Mouse (Mus musculus) stomach, embryonic 15.5 days (tissue): ENCODE results near the gene Rad23a. TPM values are rescaled to one million over a fixed set of nuclear protein-coding genes. Genes with fewer than 3 reads are reported as not detected.

ENCODE experiments used
- ATAC-seq: fragments of 200-750 bp; cut with Nextera tagmentation; 2 replicates; pipeline ENCODE4 v1.8.0; 2017; ENCODE audit warnings: low read depth, moderate number of reproducible peaks, moderate TSS enrichment; ENCODE audit not compliant: insufficient read depth, low FRiP score
- H3K27ac ChIP-seq: fragments of 300-500 bp; sonication (generic); 2 replicates; pipeline ENCODE4 v1.5.1; 2015; ENCODE audit warnings: mild to moderate bottlenecking, inconsistent platforms
- H3K27me3 ChIP-seq: fragments of 300-500 bp; sonication (generic); replicated peaks from 2 replicates; pipeline ENCODE4 v1.6.1; 2015; ENCODE audit warnings: inconsistent platforms
- H3K36me3 ChIP-seq: fragments of 300-500 bp; sonication (generic); 2 replicates; pipeline ENCODE4 v1.6.1; 2015; ENCODE audit warnings: inconsistent platforms
- H3K4me1 ChIP-seq: fragments of 300-500 bp; sonication (generic); 2 replicates; pipeline ENCODE4 v1.6.1; 2015; ENCODE audit warnings: inconsistent platforms
- H3K4me2 ChIP-seq: fragments of 300-500 bp; sonication (generic); 2 replicates; pipeline ENCODE4 v1.6.1; 2015; ENCODE audit warnings: mild to moderate bottlenecking, inconsistent platforms
- H3K4me3 ChIP-seq: fragments of 300-500 bp; sonication (generic); replicated peaks from 2 replicates; pipeline ENCODE4 v1.5.1; 2015; ENCODE audit warnings: inconsistent platforms
- H3K9ac ChIP-seq: fragments of 300-500 bp; sonication (generic); 2 replicates; pipeline ENCODE4 v1.6.1; 2015; ENCODE audit warnings: inconsistent platforms
- H3K9me3 ChIP-seq: fragments of 300-500 bp; sonication (generic); 2 replicates; pipeline ENCODE4 v1.6.1; 2016; ENCODE audit warnings: inconsistent platforms
- WGBS: fragments of 180-500 bp; shearing (Covaris S2); methylation state at CpG from one replicate; pipeline ENCODE4 v1.1.7; 2015; 5-methylcytosine and 5-hydroxymethylcytosine counted together
- polyA plus RNA-seq: library from polyadenylated mRNA; unstranded; fragments of >200 nt; fragmentation: Nextera tagmentation; extraction: Ambion mirVana; gene quantifications from 2 replicates; pipeline ENCODE4 v1.2.1, GENCODE M21; 2015

Gene Rad23a
- polyA plus RNA-seq, 1 experiment from 2014 or later, result 130 TPM

GRCm38 (mm10) chr8:84856434-84856833 lies 16.0 kb upstream of the Rad23a start:
- Histone ChIP-seq H3K9ac (no peak overlapping the region), H3K4me3 (no peak overlapping the region), H3K4me2 (no peak overlapping the region), H3K27ac (no peak overlapping the region), H3K4me1 (peaks cover 12% of the 10 kb centered on the region), H3K36me3 (peaks cover 14% of the 10 kb centered on the region), H3K9me3 (no peaks in the 10 kb centered on the region), H3K27me3 (no peaks in the 10 kb centered on the region)
- peak; percentile 7; the same call in 1 of the 2 replicates for ATAC-seq
- WGBS, result 94% methylated on average over 3 of the region's 3 CpGs

GRCm38 (mm10) chr8:84847684-84848435 lies 7.4 kb upstream of the Rad23a start:
- Histone ChIP-seq H3K4me1 (peaks cover 14% of the 10 kb centered on the region), H3K9me3 (no peaks in the 10 kb centered on the region), H3K9ac (no peak overlapping the region), H3K4me2 (peak overlapping the region; percentile 78), H3K27ac (peak overlapping the region; percentile 87), H3K36me3 (peaks cover 21% of the 10 kb centered on the region), H3K4me3 (peak overlapping the region; percentile 97), H3K27me3 (no peaks in the 10 kb centered on the region)
- WGBS, result 24% methylated on average over 6 of the region's 6 CpGs
- no peak for ATAC-seq

GRCm38 (mm10) chr8:84846722-84847572 lies 6.5 kb upstream of the Rad23a start, which contains the start of gene Calr:
Calr (minus strand) TSS chr8:84846934.
- peak within 1 kb of the TSS; percentile 78 for H3K4me2 ChIP-seq
- peak within 1 kb of the TSS; percentile 97 for H3K9ac ChIP-seq
- no peaks in the 10 kb centered on the region for H3K9me3 ChIP-seq
- no peaks in the 10 kb centered on the region for H3K27me3 ChIP-seq
- H3K27ac ChIP-seq, result peak within 1 kb of the TSS; percentile 87
- peak within 1 kb of the TSS; percentile 97 for H3K4me3 ChIP-seq
- peaks cover 28% of the 10 kb centered on the region for H3K36me3 ChIP-seq
- ATAC-seq, result peak; percentile 100
- under 1% methylated on average over 55 of the region's 55 CpGs for WGBS
- H3K4me1 ChIP-seq, result peaks cover 14% of the 10 kb centered on the region

DNA sequence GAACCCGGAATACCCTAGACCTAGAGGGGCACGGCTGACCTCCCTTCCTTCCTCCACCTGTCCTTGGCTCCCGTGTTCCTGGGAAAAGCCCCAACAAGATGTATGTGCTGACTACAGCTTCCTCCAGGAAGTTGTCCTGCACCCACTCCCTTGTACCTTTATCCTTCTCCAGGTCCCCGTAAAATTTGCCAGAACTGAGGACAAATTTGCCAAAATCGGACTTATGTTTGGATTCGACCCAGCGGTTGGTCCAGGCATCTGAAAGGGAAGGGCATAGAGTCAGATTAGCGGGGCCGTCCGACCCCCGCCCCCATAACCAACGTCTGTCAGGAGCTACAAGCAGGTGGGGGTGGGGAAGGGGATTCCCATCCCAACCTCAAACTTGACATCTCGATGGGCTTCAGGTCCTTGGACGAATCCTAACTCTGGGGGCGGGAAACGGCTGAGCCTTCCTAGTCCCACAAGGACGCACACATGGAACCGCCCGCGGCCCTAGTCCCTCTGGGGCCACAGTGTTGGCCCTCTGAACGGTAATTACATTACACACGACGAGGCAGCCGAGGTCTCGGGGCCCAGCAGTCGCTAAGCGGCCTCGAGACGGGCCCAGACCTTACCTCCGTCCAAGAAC lies 5.7 kb upstream of the Rad23a start:
- H3K4me1 ChIP-seq, result peaks cover 14% of the 10 kb centered on the region
- H3K27ac ChIP-seq, result peak overlapping the region; percentile 87
- H3K36me3 ChIP-seq, result peaks cover 36% of the 10 kb centered on the region
- ATAC-seq, result peak; percentile 6
- no peaks in the 10 kb centered on the region for H3K27me3 ChIP-seq
- H3K4me2 ChIP-seq, result peak overlapping the region; percentile 68
- H3K9ac ChIP-seq, result peak overlapping the region; percentile 97
- no peaks in the 10 kb centered on the region for H3K9me3 ChIP-seq
- WGBS, result under 1% methylated on average over 30 of the region's 30 CpGs
- peak overlapping the region; percentile 97 for H3K4me3 ChIP-seq

GRCm38 (mm10) chr8:84845355-84846093 lies 5.1 kb upstream of the Rad23a start:
- Histone ChIP-seq H3K27ac (peak overlapping the region; percentile 87; the same call in 1 of the 2 replicates), H3K4me2 (peak overlapping the region; percentile 68), H3K9me3 (no peaks in the 10 kb centered on the region), H3K4me3 (peak overlapping the region; percentile 97), H3K9ac (peak overlapping the region; percentile 97), H3K36me3 (peaks cover 38% of the 10 kb centered on the region), H3K4me1 (peaks cover 14% of the 10 kb centered on the region), H3K27me3 (no peaks in the 10 kb centered on the region)
- no peak for ATAC-seq
- 10% methylated on average over 12 of the region's 12 CpGs for WGBS

GRCm38 (mm10) chr8:84844397-84845070 lies 4.1 kb upstream of the Rad23a start:
- Histone ChIP-seq H3K36me3 (peaks cover 38% of the 10 kb centered on the region), H3K9me3 (no peaks in the 10 kb centered on the region), H3K9ac (no peak overlapping the region), H3K4me2 (peak overlapping the region; percentile 68), H3K27ac (no peak overlapping the region), H3K4me1 (peaks cover 17% of the 10 kb centered on the region), H3K4me3 (peak overlapping the region; percentile 97), H3K27me3 (no peaks in the 10 kb centered on the region)
- 76% methylated on average over 9 of the region's 9 CpGs for WGBS
- no peak for ATAC-seq

DNA sequence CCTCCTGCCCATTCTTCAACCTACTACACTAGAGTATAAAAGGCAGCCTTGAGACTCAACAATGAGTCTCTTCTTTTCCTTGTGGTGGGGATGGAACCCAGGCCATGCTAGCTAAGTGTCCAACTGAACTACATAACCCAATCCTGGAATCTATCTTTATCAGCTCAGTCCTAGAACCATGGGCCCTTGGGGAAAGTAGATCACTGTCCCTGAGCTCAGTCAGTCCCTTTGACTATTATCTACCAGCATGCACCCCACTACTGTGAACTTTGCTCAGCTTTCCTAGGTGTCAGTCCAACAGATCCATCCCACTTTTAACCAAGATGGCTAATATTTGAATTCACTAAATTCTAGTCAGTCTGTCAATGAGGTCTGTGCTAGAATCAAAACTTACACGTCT lies 1.0 kb upstream of the Rad23a start:
- Histone ChIP-seq H3K4me1 (peaks cover 17% of the 10 kb centered on the region), H3K27me3 (no peaks in the 10 kb centered on the region), H3K4me2 (no peak overlapping the region), H3K27ac (peak overlapping the region; percentile 22; the same call in 1 of the 2 replicates), H3K4me3 (no peak overlapping the region), H3K9me3 (no peaks in the 10 kb centered on the region), H3K9ac (no peak overlapping the region), H3K36me3 (peaks cover 59% of the 10 kb centered on the region)
- ATAC-seq, result no peak
- WGBS, result 70% methylated on average over 1 of the region's 1 CpGs

DNA sequence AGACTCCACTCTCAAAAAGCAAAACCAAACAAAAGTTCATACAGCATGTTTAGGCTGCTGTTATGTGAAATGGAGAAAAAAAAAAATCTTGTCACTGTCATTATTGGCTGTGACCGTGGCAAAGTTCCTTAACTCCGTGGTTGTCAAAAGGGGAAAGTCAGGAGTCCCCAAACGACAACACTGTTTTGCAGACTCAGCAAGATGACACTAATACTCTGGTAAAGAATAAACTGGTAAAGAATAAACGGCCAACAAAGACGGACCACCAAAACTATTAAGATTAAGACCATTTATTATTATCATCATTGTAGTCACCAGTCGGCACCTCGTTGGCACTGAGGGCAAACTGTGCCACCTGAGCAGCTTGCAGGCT lies 604 bp downstream of the Rad23a start:
- 1% methylated on average over 7 of the region's 7 CpGs for WGBS
- Histone ChIP-seq H3K9me3 (no peaks in the 10 kb centered on the region), H3K27ac (peak overlapping the region; percentile 90), H3K4me3 (peak overlapping the region; percentile 86), H3K36me3 (peaks cover 70% of the 10 kb centered on the region), H3K4me2 (peak overlapping the region; percentile 62), H3K9ac (peak overlapping the region; percentile 95), H3K27me3 (no peaks in the 10 kb centered on the region), H3K4me1 (peaks cover 19% of the 10 kb centered on the region)
- no peak for ATAC-seq

DNA sequence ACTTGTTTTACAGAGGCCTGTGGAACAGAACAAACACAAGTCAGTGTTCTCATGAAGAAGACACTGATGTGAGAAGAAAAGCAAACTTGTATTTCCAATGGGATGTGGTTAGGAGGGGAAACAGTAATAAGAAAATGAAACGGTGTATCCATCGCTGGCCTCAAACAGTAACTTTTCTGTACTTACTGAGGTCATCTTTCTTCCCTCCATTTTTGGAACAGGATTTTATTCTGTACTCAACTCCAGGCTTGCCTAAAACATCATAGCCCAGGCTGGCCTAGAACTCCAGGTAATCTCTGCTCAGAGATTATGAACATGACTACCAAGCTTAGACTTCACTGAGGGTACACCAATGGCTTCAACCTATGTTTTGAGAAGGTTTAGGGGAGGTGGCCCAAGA lies 1.1 kb downstream of the Rad23a start:
- Histone ChIP-seq H3K4me1 (peaks cover 17% of the 10 kb centered on the region), H3K4me2 (peak overlapping the region; percentile 62), H3K27ac (peak overlapping the region; percentile 90; the same call in 1 of the 2 replicates), H3K27me3 (no peaks in the 10 kb centered on the region), H3K9ac (peak overlapping the region; percentile 95; the same call in 1 of the 2 replicates), H3K36me3 (peaks cover 68% of the 10 kb centered on the region), H3K4me3 (peak overlapping the region; percentile 86), H3K9me3 (no peaks in the 10 kb centered on the region)
- WGBS, result 86% methylated on average over 2 of the region's 2 CpGs
- no peak for ATAC-seq

DNA sequence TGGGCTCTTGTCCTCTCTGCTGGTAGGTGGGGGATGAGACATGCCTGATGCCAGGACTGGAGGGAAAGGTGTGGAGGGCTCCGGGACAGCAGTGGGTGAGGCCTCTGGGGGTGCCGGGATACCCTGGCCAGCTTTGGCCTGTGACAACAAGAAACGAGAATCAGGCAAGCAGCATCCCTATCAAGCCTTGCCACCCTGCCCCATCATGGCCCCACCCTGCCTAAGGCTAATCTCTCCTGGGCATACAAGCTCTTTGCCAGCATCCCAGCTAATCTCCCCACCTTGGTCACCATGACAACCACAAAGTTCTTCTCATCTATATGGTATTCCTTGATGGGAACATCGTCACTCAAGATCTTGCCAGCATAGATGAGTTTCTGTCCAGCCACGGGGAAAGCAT lies 2.0 kb downstream of the Rad23a start:
- H3K4me3 ChIP-seq, result no peak overlapping the region
- no peaks in the 10 kb centered on the region for H3K9me3 ChIP-seq
- no peak overlapping the region for H3K4me2 ChIP-seq
- no peak overlapping the region for H3K9ac ChIP-seq
- no peak overlapping the region for H3K27ac ChIP-seq
- H3K27me3 ChIP-seq, result no peaks in the 10 kb centered on the region
- H3K36me3 ChIP-seq, result peaks cover 68% of the 10 kb centered on the region
- 79% methylated on average over 5 of the region's 5 CpGs for WGBS
- ATAC-seq, result peak; percentile 70; the same call in 1 of the 2 replicates
- H3K4me1 ChIP-seq, result peaks cover 16% of the 10 kb centered on the region
